Comparison of ENCODE assay signal across 22 mouse cellular contexts in genomic region chr12:108253042-108253441, GRCm38 (mm10). TPM values are rescaled to one million over a fixed set of nuclear protein-coding genes. Genes with fewer than 3 reads are reported as not detected.
DNase-seq lines count a peak whose midpoint lies in the region; ATAC-seq and TF ChIP-seq lines count a peak whose summit lies in the region.
"Had no signal": no experiment of that assay in that cellular context is flagged by ENCODE, and none has a peak within 500 bp of the region (broad histone marks: within the 10 kb centered on the region; RNA-seq: fewer than 3 reads in every experiment).

No protein-coding gene starts in this region.

- no peak for ATAC-seq in heart, postnatal 0 days (ENCODE audit: insufficient read depth, low read depth)
- no peak for ATAC-seq in intestine, embryonic 15.5 days
- ATAC-seq in stomach, embryonic 16.5 days (ENCODE audit: insufficient read depth, low FRiP score) = no peak
- ATAC-seq: midbrain, embryonic 15.5 days had no signal

- no peak overlapping the region for H3K4me3 ChIP-seq in heart, postnatal 0 days (ENCODE audit: low read depth, low read length)
- no peak overlapping the region for H3K4me3 ChIP-seq in intestine, embryonic 15.5 days (replicated peaks)
- H3K4me3 ChIP-seq in stomach, embryonic 16.5 days (replicated peaks; ENCODE audit: low read length) = no peak overlapping the region
- H3K4me3 ChIP-seq: embryonic facial prominence, embryonic 12.5 days; forebrain, embryonic 12.5 days; liver, embryonic 13.5 days; megakaryocyte, embryonic 14.5 days; midbrain, embryonic 15.5 days; myocyte had no signal

- no peak for DNase-seq in heart, postnatal 0 days (ENCODE audit: low spot score)
- DNase-seq in heart, adult 8-10 months (ENCODE audit: low spot score) = no peak
- DNase-seq in NIH3T3 (ENCODE audit: low read depth) = peak; percentile 65
- no peak for DNase-seq in embryo, embryonic 9.5 days (ENCODE audit: extremely low spot score)
- no peak for DNase-seq in urinary bladder, postnatal 10 days (ENCODE audit: low spot score)
- DNase-seq: adrenal gland, postnatal 36 days; cerebellum, adult 11 months; cerebellum, postnatal 14 days; kidney, adult 2 months; layer of hippocampus, adult 9-11 months; liver, embryonic 13.5 days; lung, embryonic 14.5 days; spleen, adult 18-20 months; thymus, postnatal 25 days had no signal

- H3K27ac ChIP-seq in heart, postnatal 0 days (ENCODE audit: low read depth) = 0 out of 2 replicates have a peak overlapping the region, but pooled peaks have one; percentile 22
- peak overlapping the region; percentile 90 for H3K27ac ChIP-seq in intestine, embryonic 15.5 days
- H3K27ac ChIP-seq in stomach, embryonic 16.5 days (ENCODE audit: low read length) = peak overlapping the region; percentile 88
- H3K27ac ChIP-seq: embryonic facial prominence, embryonic 12.5 days; midbrain, embryonic 15.5 days had no signal

- no peaks in the 10 kb centered on the region for H3K36me3 ChIP-seq in heart, postnatal 0 days (replicated peaks; ENCODE audit: control insufficient read depth, insufficient read depth, low read length)
- no peaks in the 10 kb centered on the region for H3K36me3 ChIP-seq in intestine, embryonic 15.5 days
- H3K36me3 ChIP-seq in stomach, embryonic 16.5 days (ENCODE audit: control insufficient read depth, insufficient read depth, low read length) = no peaks in the 10 kb centered on the region
- H3K36me3 ChIP-seq: embryonic facial prominence, embryonic 12.5 days; liver, embryonic 13.5 days; midbrain, embryonic 15.5 days had no signal

- no peak overlapping the region for H3K9ac ChIP-seq in heart, postnatal 0 days (replicated peaks; ENCODE audit: low read depth, low read length)
- H3K9ac ChIP-seq in intestine, embryonic 15.5 days = no peak overlapping the region
- no peak overlapping the region for H3K9ac ChIP-seq in stomach, embryonic 16.5 days (ENCODE audit: low read length)
- H3K9ac ChIP-seq: embryonic facial prominence, embryonic 12.5 days; forebrain, embryonic 12.5 days; liver, embryonic 13.5 days; lung, embryonic 14.5 days; midbrain, embryonic 15.5 days had no signal

- no peaks in the 10 kb centered on the region for H3K9me3 ChIP-seq in heart, postnatal 0 days (replicated peaks; ENCODE audit: control insufficient read depth, low read length)
- H3K9me3 ChIP-seq in intestine, embryonic 15.5 days = no peaks in the 10 kb centered on the region
- no peaks in the 10 kb centered on the region for H3K9me3 ChIP-seq in stomach, embryonic 16.5 days (replicated peaks; ENCODE audit: control insufficient read depth, low read length)
- H3K9me3 ChIP-seq: embryonic facial prominence, embryonic 12.5 days; forebrain, embryonic 12.5 days; liver, embryonic 13.5 days; megakaryocyte, embryonic 14.5 days; midbrain, embryonic 15.5 days had no signal

- TF ChIP-seq CTCF in heart, postnatal 0 days (IDR thresholded peaks at IDR 0.05; ENCODE audit: low read depth) = no peak

- H3K4me2 ChIP-seq in heart, postnatal 0 days (ENCODE audit: low read depth, low read length) = no peak overlapping the region
- H3K4me2 ChIP-seq in intestine, embryonic 15.5 days (replicated peaks) = 0 out of 2 replicates have a peak overlapping the region, but pooled peaks have one; percentile 40
- no peak overlapping the region for H3K4me2 ChIP-seq in stomach, embryonic 16.5 days (ENCODE audit: low read depth, low read length)
- H3K4me2 ChIP-seq: embryonic facial prominence, embryonic 12.5 days; forebrain, embryonic 12.5 days; liver, embryonic 13.5 days; lung, embryonic 14.5 days; midbrain, embryonic 15.5 days had no signal

- H3K4me1 ChIP-seq in heart, postnatal 0 days (ENCODE audit: control insufficient read depth, insufficient read depth) = peaks cover 66% of the 10 kb centered on the region
- peaks cover 64% of the 10 kb centered on the region for H3K4me1 ChIP-seq in intestine, embryonic 15.5 days (replicated peaks)
- H3K4me1 ChIP-seq in stomach, embryonic 16.5 days (ENCODE audit: control insufficient read depth, insufficient read depth, low read length) = peaks cover 54% of the 10 kb centered on the region
- H3K4me1 ChIP-seq: megakaryocyte, embryonic 14.5 days had no signal

- no peak for TF ChIP-seq EP300 in heart, postnatal 0 days (IDR thresholded peaks at IDR 0.05; ENCODE audit: low read depth)

- WGBS in heart, postnatal 0 days = 58% methylated on average over 12 of the region's 12 CpGs
- 69% methylated on average over 12 of the region's 12 CpGs for WGBS in intestine, embryonic 15.5 days
- 63% methylated on average over 12 of the region's 12 CpGs for WGBS in stomach, embryonic 16.5 days

- no peaks in the 10 kb centered on the region for H3K27me3 ChIP-seq in heart, postnatal 0 days (ENCODE audit: control insufficient read depth, insufficient read depth, low read length)
- no peaks in the 10 kb centered on the region for H3K27me3 ChIP-seq in intestine, embryonic 15.5 days (replicated peaks)
- H3K27me3 ChIP-seq in stomach, embryonic 16.5 days (ENCODE audit: control insufficient read depth, insufficient read depth, low read length) = no peaks in the 10 kb centered on the region
- H3K27me3 ChIP-seq: embryonic facial prominence, embryonic 12.5 days; forebrain, embryonic 12.5 days; liver, embryonic 13.5 days; midbrain, embryonic 15.5 days had no signal

RNA-seq across cellular contexts. Expression of gene Ccdc85c, which starts 22.2 kb away (rescaled TPM):
- 44.7 and 56.2 TPM in 2 replicates for total RNA-seq in heart, postnatal 0 days (2014; rRNA removed; ENCODE audit: low replicate concordance)
- polyA plus RNA-seq in heart, postnatal 0 days (2015; fragmentation: Nextera tagmentation; extraction: Ambion mirVana) = 6.9 and 7.8 TPM in 2 replicates
- total RNA-seq in heart, adult 8-10 months (2022) = 10 to 100 TPM; 38.2 to 46.2 (median 40.0) TPM
- 8.7 and 9.3 TPM in 2 replicates for polyA plus RNA-seq in intestine, embryonic 15.5 days (2015; fragmentation: Nextera tagmentation; extraction: Ambion mirVana)
- 6.5 and 6.9 TPM in 2 replicates for polyA plus RNA-seq in stomach, embryonic 16.5 days (2015; fragmentation: Nextera tagmentation; extraction: Ambion mirVana)

RNA-seq across cellular contexts. Expression of gene Hhipl1, which starts 53.0 kb away (rescaled TPM):
- total RNA-seq in heart, postnatal 0 days (2014; rRNA removed; ENCODE audit: low replicate concordance) = 0.70 and 5.0 TPM in 2 replicates
- 0.58 and 0.61 TPM in 2 replicates for polyA plus RNA-seq in heart, postnatal 0 days (2015; fragmentation: Nextera tagmentation; extraction: Ambion mirVana)
- total RNA-seq in heart, adult 8-10 months (2022) = 1 to 10 TPM; 1.2 to 2.0 (median 1.5) TPM
- polyA plus RNA-seq in intestine, embryonic 15.5 days (2015; fragmentation: Nextera tagmentation; extraction: Ambion mirVana) = 0.55 and 0.69 TPM in 2 replicates
- 0.44 and 0.65 TPM in 2 replicates for polyA plus RNA-seq in stomach, embryonic 16.5 days (2015; fragmentation: Nextera tagmentation; extraction: Ambion mirVana)
- total RNA-seq: granulocyte monocyte progenitor cell, adult 5-6 weeks had no signal
- polyA plus RNA-seq: liver, embryonic 13.5 days had no signal

Comparison
In these comparisons a context has a peak if more than half of its experiments do, and no peak if none do; other contexts are left out.
1. H3K27ac ChIP-seq: peak in every context shown above with its lines; median percentile 90 in intestine, embryonic 15.5 days; 88 in stomach, embryonic 16.5 days; 22 in heart, postnatal 0 days.